Mouse (Mus musculus): ENCODE results near the gene Cdv3. TPM values are rescaled to one million over a fixed set of nuclear protein-coding genes. Genes with fewer than 3 reads are reported as not detected.

Cdv3 gene
- 100 to 1,000 TPM; 131 to 164 (median 151) TPM for total RNA-seq (2022)

- DNase-seq (ENCODE audit: low spot score) = peak; percentile 100
These were observed at the start of gene Cdv3 for GRCm38 (mm10) chr9:103365290-103366247. Gene Cdv3, minus strand, starts transcription at chr9:103365840.

GRCm38 (mm10) chr9:103413457-103413856 lies 47.8 kb upstream of the Cdv3 start:
- no peak for DNase-seq (ENCODE audit: low spot score)

- DNase-seq (ENCODE audit: low spot score) = no peak
These were observed 43.5 kb upstream of the Cdv3 start for GRCm38 (mm10) chr9:103409119-103409518.

GRCm38 (mm10) chr9:103408136-103408777 lies 42.6 kb upstream of the Cdv3 start:
- no peak for DNase-seq (ENCODE audit: low spot score)

DNA sequence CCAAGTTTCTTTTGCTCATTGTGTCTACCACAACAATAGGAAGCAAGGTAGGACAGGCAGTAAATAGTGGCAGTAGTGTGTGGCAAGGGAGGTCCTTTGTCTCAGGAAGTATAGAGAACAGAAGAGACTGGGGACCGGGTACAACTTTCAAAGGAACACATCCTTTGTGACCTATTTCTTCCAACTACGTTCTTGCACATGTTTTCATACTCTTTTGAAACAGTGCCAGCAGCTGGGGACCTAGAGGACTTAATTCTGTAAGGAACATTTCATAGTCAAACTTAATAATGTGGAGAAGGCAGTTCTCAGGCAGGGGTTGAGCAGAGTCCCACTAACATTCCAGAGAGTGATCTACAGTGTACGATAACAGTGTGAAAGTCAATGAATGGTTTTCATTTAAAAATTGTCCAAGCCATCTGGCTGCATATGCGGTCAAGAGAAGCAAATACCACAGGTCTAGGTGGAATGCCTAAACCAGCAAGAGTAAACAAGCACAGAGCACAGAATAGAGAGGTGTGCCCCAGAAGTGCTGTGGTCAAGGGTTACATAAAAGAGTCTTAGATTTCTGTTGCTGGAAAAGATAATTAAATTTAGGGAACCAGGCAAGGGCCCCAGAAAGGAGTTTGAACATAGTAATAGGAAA lies 37.8 kb upstream of the Cdv3 start:
- DNase-seq (ENCODE audit: low spot score) = no peak

GRCm38 (mm10) chr9:103398509-103399157 lies 33.0 kb upstream of the Cdv3 start:
- DNase-seq (ENCODE audit: low spot score) = peak; percentile 51

- DNase-seq (ENCODE audit: low spot score) = no peak
These were observed 27.6 kb upstream of the Cdv3 start for GRCm38 (mm10) chr9:103393256-103393655.

DNA sequence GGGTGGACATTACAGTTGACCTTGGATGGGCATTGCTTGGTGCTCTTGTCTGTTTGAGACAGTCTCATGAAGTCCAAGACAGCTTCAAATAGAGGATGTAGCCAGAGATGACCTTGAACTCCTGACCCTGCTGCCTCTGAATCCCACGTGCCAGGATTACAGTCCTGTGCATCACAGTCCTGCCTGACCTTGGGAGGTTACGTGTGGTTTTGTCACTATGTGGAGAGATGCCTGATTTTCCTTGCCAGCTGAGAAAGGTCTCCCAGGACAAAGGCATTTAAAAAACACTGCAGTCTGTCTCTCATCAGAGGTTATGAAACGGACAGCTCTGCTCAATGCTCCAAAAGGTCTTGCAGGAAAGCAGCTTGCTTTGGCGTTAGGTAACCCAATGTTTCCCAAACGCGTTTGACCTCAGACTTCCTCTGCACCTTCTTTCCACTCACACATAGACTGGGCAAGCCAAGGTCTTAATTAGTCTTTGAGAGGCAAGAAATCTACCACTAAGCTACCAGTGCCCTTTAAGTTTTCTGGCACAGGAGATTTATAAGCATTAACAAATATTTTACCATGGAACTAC lies 26.2 kb upstream of the Cdv3 start:
- no peak for DNase-seq (ENCODE audit: low spot score)

DNA sequence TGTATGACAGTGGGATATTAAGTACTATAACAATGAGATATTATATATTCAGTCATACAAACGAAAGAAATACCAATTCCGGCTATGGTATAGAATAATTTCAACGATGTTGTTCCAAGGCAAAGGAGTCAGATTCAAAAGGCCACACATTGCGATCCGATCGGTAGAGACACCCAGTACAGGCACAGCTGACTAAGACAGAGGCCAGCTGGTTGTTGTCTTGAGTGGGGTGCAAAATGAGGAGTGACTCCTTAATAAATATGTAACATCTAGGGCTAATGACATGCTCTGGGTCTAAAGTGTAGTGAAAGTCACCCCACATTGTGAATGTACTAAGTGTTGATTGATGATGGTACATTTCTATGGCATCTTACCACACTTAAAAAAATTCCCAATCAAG lies 23.6 kb upstream of the Cdv3 start:
- no peak for DNase-seq (ENCODE audit: low spot score)

- DNase-seq (ENCODE audit: low spot score) = no peak
These were observed 21.5 kb upstream of the Cdv3 start for GRCm38 (mm10) chr9:103387011-103387653.

GRCm38 (mm10) chr9:103386573-103386972 lies 20.9 kb upstream of the Cdv3 start:
- DNase-seq (ENCODE audit: low spot score) = no peak

- DNase-seq (ENCODE audit: low spot score) = no peak
These were observed 20.0 kb upstream of the Cdv3 start for GRCm38 (mm10) chr9:103385600-103385999.

- no peak for DNase-seq (ENCODE audit: low spot score)
These were observed 18.6 kb upstream of the Cdv3 start for GRCm38 (mm10) chr9:103384141-103384796.

- DNase-seq (ENCODE audit: low spot score) = no peak
These were observed 17.9 kb upstream of the Cdv3 start for GRCm38 (mm10) chr9:103383576-103383975.

GRCm38 (mm10) chr9:103382989-103383388 lies 17.3 kb upstream of the Cdv3 start:
- DNase-seq (ENCODE audit: low spot score) = no peak

DNA sequence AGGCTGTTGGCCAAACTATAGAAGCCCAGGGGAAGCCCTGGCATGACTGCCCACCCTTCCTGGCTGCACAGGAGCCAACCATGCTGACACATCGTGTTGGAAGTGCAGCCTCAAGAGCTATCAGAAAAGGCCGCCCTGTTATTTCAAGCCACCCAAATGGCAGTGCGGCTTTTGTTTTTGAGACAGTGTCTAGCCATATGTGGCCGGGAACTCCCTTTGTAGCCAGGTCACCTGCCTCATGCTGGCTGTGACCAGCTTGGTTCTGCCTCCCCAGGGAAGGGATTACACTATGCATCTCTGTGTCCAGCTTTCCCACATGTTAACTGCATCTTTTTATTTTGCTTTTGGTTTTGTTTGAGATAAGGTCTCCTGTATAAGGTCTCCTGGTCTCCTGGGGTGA lies 14.9 kb upstream of the Cdv3 start:
- DNase-seq (ENCODE audit: low spot score) = no peak

GRCm38 (mm10) chr9:103379199-103379598 lies 13.6 kb upstream of the Cdv3 start:
- DNase-seq (ENCODE audit: low spot score) = no peak

GRCm38 (mm10) chr9:103378686-103379085 lies 13.0 kb upstream of the Cdv3 start:
- DNase-seq (ENCODE audit: low spot score) = no peak

DNA sequence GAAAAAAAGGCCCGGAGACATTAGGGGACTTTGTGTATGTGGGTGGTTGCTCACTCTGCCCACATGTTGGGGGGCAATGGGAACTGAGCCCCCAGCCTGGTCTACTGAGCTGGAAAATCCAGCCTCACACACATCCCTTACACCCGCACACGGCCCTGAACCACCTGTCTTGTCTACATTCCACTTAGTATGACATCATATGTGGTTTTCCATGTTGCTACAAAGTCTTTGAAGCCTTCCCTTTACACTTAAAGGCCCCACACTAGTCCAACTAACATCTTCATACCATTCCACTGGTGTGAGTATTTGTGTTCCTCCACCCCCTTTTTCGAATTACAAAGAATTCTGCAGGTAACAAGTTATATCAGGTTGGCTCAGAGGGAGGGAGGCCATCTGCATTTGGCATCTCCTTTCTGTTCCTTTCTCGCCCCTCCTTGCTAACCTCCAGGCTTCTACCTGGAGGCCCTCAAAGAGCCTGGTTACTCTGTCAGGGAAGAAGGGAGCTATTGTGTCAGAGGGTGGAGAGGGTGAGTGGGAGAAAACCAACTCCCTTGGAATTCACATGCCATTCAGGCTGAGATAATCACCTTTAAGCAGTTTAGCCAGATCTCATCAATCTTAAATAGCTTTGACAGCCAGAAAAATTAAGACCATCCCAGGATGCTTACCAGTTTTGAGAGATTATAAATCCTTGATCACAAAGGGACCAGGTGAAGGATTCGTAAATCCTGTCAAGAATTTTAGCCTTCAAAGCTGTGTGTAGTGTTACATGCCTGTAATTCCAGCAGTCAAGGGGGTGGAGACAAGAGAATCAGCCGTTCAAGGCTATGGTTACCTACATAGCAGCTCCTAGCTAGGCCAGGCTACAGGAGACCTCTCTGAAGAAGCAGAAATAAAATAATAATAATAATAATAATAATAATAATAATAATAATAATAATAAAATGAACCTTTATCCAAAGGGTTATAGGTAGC lies 11.0 kb upstream of the Cdv3 start:
- no peak for DNase-seq (ENCODE audit: low spot score)

Measured in heart, adult 8-10 months (tissue).